Mouse (Mus musculus) brain, embryonic 14.5 days (tissue): ENCODE measurements around the gene Cpz.

Experiments used
- CTCF ChIP-seq: fragments of 200-500 bp; IDR thresholded peaks from 2 replicates; pipeline ENCODE4 v1.5.1; 2012; ENCODE audit warnings: inconsistent platforms, mild to moderate bottlenecking, moderate library complexity, borderline replicate concordance; ENCODE audit not compliant: insufficient read depth, insufficient read length; ENCODE audit errors: extremely low read depth
- POLR2A ChIP-seq: fragments of 200-500 bp; IDR thresholded peaks from 2 replicates; pipeline ENCODE4 v1.6.1; 2012; ENCODE audit warnings: mild to moderate bottlenecking, inconsistent platforms, borderline replicate concordance; ENCODE audit not compliant: poor library complexity, insufficient read depth, insufficient read length, severe bottlenecking; ENCODE audit errors: extremely low read depth

GRCm38 (mm10) chr5:35551855-35552837 lies 26.6 kb upstream of the Cpz start:
- no peak for TF ChIP-seq POLR2A
- TF ChIP-seq CTCF, result no peak
